Mouse (Mus musculus) gastrocnemius, adult 18-20 months (tissue): ENCODE measurements around the gene Gm49336. TPM values are rescaled to one million over a fixed set of nuclear protein-coding genes. Genes with fewer than 3 reads are reported as not detected.

Source experiments
- DNase-seq: peaks from one replicate; pipeline ENCODE4 v3.0.0; 2021; ENCODE audit warnings: low spot score
- long read RNA-seq, 2 experiments: library from polyadenylated mRNA; stranded (forward); transcript quantifications; one replicate each; pipeline ENCODE4 v2.0.0; 2021
- total RNA-seq, 2 experiments: library from RNA; stranded (reverse); gene quantifications; 2 replicates each; pipeline ENCODE4 v1.2.3; 2021

Gene Gm49336
- 10 to 100 TPM; 30.1 to 32.6 TPM for total RNA-seq
- long read RNA-seq, experiment 1, partial matches to known transcripts, result 1 of 13 reads
- long read RNA-seq, experiment 1, other reads (novel, unspliced or antisense), result 8 of 13 reads
- long read RNA-seq, experiment 2, transcript Gm49336-201 (15 exons, 3,913 nt), result major isoform, 8 of 11 reads
- long read RNA-seq, experiment 2, partial matches to known transcripts, result 0 of 11 reads
- long read RNA-seq, experiment 2, other reads (novel, unspliced or antisense), result 3 of 11 reads

GRCm38 (mm10) chr14:60251281-60252003 is at the start of gene Gm49336, which contains the start of gene Nupl1:
Gene Gm49336 (minus strand): TSS chr14:60251507.
Gene Nupl1 (minus strand): TSS chr14:60251431.
- peak; percentile 98 for DNase-seq

DNA sequence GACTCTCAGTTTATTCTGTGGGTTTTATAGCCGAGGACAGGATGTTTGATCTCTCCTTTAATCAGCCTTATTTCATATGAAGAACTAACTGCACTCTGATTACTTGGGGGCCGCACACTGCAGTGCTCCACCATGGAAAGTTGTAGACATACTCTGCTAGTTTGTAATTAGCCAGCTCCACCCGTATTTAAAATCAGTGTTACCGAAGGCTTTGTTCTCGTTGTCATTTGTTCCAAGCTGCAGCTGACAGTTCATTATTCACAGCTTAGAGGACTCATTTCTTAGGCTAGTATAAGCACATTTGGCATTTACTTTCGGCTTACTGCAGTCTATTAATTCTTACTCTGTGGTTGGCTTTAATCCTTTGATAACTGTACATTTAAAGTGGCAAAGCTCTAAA is 49.7 kb upstream of the Gm49336 start:
- no peak for DNase-seq

DNA sequence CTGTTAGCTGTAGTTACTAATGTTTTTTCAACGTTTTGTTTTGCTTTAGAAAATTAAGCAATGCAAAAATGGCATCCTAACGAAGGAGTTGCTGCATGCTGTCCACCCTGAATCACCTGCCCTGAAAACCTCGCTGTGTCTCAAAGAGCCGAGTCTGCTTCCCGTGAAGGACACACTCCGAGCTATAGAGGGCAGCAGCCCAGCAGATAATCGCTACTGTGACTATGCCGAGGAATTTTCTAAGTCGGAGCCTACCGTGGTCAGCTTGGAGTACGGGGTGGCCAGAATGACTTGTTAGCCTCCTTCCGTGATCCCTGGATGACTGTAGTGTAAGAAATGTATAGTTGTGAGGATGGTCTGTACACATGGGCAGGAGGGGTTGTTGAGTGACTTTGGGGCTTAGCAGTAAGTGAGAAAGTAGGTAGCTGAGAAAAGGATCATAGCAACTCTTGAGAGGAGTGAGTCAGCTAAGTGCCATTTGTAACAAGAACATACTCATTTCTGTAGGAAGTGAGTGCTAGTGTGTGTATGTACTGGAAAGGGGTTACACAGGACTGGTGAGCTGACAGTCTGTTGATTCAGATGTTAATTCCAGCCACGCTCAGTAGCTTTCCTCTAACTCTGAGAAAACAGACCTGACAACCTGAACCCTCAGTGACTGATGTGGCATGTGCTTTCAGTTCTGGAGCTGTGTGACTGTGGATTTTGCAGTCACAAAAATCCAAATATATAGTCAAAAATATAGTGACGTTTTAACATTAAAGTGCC is 49.1 kb upstream of the Gm49336 start:
- no peak for DNase-seq

DNA sequence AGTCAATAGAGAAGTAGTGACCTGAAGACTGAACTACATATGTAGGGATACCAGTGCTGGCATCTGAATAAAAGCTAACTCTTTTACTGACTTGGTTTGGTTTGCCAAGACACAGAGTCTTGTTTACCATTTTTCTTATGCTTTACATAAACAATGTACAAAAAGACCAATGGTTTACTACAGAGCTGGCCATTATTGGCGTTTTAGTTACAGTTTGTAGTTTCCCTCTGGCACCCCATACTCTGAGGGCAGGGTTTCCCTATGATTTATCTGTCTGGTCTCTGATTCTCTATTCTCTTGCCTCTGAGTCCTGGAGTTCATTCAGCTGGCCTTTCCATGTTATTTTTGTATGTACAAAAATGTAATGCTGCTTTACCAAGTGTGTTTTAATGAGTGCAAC is 44.2 kb upstream of the Gm49336 start:
- DNase-seq, result no peak

GRCm38 (mm10) chr14:60290363-60290762 is 39.1 kb upstream of the Gm49336 start:
- DNase-seq, result no peak

DNA sequence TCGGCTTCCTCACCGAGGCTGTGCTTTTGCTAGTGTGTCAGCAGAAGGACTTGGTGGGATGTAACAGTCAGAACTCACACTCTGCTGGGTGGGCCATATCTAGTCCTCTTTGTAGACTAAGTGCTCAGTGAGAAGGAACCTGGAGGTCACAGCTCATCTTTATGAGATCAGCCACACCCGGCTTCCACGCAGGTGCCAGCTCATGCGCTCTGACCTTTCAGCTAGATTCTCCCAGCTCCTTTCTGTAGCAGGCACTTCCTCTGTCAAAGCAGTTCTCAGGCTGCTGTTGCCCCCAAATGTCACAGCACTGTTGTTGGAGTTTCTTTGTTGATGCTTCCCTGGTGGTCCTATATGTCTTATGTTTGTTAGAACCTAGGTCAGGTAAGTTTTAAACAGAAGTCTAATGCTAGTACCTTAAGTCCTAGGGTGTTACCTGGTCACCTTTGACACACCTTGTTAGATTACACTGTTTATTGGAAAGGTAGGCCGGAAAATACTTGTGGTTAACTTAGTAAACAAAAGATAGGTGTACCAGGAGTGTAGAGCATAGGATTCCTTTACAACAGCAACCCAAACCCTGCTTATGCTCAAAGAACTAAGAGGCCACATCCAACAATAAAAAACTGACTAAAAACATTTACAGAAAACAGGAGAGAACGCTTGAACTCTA is 35.0 kb upstream of the Gm49336 start:
- DNase-seq, result no peak

DNA sequence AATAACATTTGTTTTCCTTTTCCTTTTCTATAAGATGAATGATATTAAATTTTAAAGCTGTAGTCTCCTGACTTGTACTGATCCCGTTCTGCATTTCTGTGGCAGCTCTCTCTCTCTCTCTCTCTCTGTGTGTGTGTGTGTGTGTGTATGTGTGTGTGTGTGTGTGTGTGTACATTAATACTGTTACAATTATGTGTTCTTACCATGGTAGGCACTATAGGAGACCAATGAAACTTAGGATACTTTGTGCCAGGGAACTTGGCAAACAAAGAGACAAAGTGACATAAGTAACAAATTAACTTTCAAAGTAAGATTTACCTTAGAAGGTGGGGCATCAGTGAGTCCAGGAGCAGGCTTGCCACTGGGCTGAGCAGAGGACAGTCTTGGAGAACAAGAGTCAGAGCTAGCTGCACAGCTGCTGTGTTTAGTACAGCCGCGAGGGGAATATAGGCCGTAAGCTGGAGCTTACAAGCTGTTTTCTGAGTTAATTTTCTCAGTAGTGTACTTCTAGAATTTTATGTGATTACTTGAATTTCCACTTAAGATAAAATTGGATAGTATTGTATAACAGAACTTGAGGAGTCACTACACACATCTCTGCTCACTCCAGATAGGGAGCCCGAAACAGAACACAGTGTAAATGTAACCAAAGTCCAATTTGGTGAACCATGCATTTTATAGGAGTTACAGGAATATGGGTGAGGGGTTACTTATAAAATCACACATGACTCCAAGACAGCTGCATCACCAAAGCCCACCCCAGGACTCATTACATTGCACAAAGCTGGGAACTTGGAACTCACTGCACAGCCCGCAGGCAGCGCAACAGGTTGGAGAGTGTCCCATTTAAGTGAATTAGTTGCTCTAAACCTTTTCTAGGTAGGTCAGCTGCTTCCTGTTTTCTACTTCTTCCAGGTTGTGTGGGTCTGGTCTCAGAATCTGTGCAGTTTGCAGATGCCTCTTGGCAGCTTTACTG is 24.3 kb upstream of the Gm49336 start:
- DNase-seq, result no peak

GRCm38 (mm10) chr14:60273346-60273745 is 22.0 kb upstream of the Gm49336 start:
- DNase-seq, result no peak

- no peak for DNase-seq
These were observed 18.0 kb upstream of the Gm49336 start for GRCm38 (mm10) chr14:60269333-60269732.

DNA sequence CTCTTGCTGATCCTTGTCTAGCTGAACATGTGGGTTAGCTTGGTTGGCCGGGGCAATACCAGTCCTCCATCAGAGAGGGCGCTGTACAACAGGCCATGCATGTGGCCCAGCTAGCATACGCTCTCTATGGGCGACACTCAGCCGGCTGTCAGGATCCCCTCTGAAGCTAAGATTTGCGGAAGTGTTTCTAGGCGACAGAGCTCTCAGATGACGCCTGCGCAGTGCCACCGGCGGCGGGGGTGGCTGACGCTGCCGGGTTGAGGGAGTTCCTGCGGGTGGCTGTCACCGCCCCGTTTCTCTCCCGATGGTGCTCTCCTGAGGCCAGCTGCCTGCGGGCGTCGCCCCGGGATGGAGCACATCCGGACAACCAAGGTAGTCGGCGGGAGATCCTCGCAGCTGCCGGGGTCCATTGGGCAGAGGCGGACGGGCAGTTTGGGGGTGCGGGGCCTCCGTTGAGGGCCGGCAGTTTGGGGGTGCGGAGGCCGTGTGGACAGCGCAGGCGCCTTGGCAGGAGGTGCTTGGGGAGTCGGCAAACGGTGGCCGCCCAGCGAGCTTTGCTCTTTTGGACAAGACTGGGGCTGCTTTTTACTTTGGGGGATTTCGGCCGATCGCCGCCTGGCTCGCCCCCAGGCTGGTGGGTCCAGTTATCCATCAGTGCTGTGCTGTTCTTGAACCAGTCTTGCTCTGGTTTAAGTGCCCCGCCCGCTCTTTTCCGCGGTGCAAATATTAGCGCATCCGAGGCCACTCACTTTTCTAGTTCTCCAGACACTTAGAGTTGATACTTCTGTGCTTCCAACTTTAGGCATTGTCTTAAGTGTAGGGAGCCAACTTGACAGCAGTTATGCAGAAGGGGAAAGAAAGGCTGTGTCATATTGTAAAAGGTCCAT is 13.9 kb upstream of the Gm49336 start, which contains the start of gene Mtmr6:
Gene Mtmr6, plus strand, starts transcription at position 239 of the 887 bp plus-strand sequence.
- DNase-seq, result peak; percentile 94

- DNase-seq, result no peak
These were observed 11.0 kb upstream of the Gm49336 start for GRCm38 (mm10) chr14:60262316-60262715.

GRCm38 (mm10) chr14:60257851-60258250 is 6.5 kb upstream of the Gm49336 start:
- no peak for DNase-seq

- no peak for DNase-seq
These were observed 5.8 kb upstream of the Gm49336 start for GRCm38 (mm10) chr14:60257101-60257500.

GRCm38 (mm10) chr14:60256356-60256755 is 5.0 kb upstream of the Gm49336 start:
- DNase-seq, result no peak

GRCm38 (mm10) chr14:60254774-60255173 is 3.5 kb upstream of the Gm49336 start:
- no peak for DNase-seq

DNA sequence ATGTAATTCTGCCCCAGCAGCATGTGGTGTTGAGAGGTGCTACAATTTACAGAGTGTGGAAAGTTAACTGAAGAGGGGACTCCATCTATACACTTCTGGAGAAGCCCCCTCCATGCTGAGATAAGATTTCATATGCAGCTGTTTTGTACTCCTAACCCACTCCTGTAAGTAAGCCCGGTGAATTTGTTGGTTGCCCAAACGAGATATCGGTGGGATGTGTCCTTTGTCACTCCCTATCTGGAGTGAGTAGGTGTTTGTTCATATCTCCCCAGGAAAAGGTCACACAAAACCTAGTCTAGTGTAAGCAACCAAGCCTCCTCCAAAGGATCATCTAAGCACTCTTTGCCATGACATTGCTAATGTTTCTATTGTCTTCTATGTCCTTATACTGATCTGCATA is 2.2 kb upstream of the Gm49336 start:
- no peak for DNase-seq

DNA sequence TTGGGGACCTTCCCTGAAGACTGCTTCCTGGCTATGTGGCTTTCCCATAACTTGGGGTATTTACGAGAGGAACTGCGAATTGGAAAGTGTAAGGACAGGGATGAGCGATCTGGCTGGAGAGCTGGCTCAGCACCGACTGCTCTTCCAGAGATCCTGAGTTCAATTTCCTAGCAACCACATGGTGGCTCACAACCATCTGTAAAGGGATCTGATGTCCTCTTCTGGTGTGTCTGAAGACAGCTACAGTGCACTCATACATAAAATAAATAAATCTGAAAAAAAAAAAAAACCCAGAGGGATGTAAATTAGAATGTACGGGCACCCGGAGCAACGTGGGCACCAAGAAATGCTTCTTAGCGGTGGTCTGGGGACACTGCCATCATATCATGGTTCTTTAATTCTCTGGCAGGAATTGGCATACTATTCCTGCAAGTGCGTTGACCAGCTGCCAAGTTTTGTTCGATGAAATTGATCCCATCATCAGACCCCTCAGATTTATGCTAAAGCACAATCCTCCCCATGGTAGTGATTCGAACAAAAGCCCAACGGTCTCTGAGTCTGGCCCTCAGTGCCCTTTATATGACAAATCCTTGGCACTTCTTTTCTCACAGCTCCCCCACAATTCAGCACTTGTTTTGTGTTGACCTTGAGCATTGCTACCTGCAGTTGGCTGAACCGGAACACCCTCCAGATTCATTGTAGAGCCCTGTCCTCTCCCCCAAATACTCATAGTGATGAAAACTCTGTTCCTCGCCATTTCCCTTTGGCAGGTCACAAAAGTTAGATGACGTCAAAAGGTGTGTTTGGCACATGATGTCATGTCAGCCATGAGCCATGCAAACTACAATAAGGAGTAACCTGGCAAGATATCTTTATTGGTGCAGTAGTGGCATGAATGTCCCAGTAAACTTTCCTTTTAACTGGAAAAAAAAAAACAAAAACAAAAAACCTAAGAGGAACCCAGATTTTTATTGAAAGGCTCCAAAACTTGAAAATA is 995 bp upstream of the Gm49336 start:
- no peak for DNase-seq

DNA sequence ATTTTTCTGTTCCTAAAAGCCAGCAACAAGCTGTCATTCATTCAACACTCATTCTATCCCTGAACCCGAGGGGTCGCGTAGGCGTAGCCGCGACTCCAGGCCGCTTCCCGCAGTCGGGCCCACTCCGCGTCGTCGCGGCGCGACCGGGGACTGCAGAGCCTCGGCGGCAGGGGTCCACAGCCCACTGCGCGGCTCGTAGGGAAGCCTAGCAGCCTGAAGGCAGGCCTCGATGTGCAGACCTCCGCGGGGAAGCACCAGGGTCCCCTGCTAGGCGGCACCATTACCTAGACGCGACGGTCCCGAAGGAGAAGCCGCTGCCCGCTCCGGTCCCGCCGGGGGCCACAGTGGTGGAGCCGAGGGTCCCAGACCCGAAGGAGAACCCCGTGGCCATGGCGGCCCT is 428 bp downstream of the Gm49336 start:
- DNase-seq, result no peak
